Mouse (Mus musculus) midbrain, postnatal 0 days (tissue): ENCODE measurements at regions not wholly inside any gene's neighbourhood (a gene's known extent, or its start where the extent isn't known, plus 50 kb on each side); places are given as distances from the start of the nearest gene placed in this dataset.
A peak's percentile ranks its signal among the peaks of the same experiment; 100 is the strongest.

Experiments
- ATAC-seq: fragments of 200-750 bp; cut with Nextera tagmentation; 2 replicates; pipeline ENCODE4 v1.8.0; 2017; ENCODE audit warnings: moderate number of reproducible peaks, mild to moderate bottlenecking, moderate TSS enrichment, moderate library complexity; ENCODE audit not compliant: low FRiP score
- DNase-seq: peaks from one replicate; pipeline ENCODE4 v3.0.0-alpha.2; 2015; ENCODE audit warnings: low spot score
- H3K27ac ChIP-seq: fragments of 300-500 bp; sonication (generic); 2 replicates; pipeline ENCODE4 v1.5.1; 2014; ENCODE audit warnings: low read depth, mild to moderate bottlenecking, low read length, mixed read lengths
- H3K27me3 ChIP-seq: fragments of 300-500 bp; sonication (generic); 2 replicates; pipeline ENCODE4 v1.6.1; 2014; ENCODE audit warnings: low read length, control low read depth, mixed read lengths; ENCODE audit not compliant: insufficient read depth
- H3K36me3 ChIP-seq: fragments of 300-500 bp; sonication (generic); 2 replicates; pipeline ENCODE4 v1.6.1; 2014; ENCODE audit warnings: low read length, control low read depth, mixed read lengths; ENCODE audit not compliant: insufficient read depth
- H3K4me1 ChIP-seq: fragments of 300-500 bp; sonication (generic); 2 replicates; pipeline ENCODE4 v1.6.1; 2014; ENCODE audit warnings: mild to moderate bottlenecking, control low read depth, antibody characterized with exemption, low read length, mixed read lengths; ENCODE audit not compliant: insufficient read depth
- H3K4me2 ChIP-seq: fragments of 300-500 bp; sonication (generic); 2 replicates; pipeline ENCODE4 v1.6.1; 2014; ENCODE audit warnings: low read depth, mild to moderate bottlenecking, low read length, mixed read lengths; ENCODE audit not compliant: poor library complexity, severe bottlenecking
- H3K4me3 ChIP-seq: fragments of 300-500 bp; sonication (generic); 2 replicates; pipeline ENCODE4 v1.5.1; 2014; ENCODE audit warnings: low read depth, mild to moderate bottlenecking, low read length, moderate library complexity
- H3K9ac ChIP-seq: fragments of 300-500 bp; sonication (generic); replicated peaks from 2 replicates; pipeline ENCODE4 v1.6.1; 2014; ENCODE audit warnings: mild to moderate bottlenecking, low read length, moderate library complexity, mixed read lengths; ENCODE audit not compliant: poor library complexity, severe bottlenecking
- H3K9me3 ChIP-seq: fragments of 300-500 bp; sonication (generic); 2 replicates; pipeline ENCODE4 v1.6.1; 2016; ENCODE audit warnings: low read length, control low read depth
- CTCF ChIP-seq: IDR thresholded peaks from 2 replicates; pipeline ENCODE4 v1.5.1; 2016; ENCODE audit warnings: antibody characterized with exemption, mild to moderate bottlenecking
- WGBS: fragments of 180-500 bp; shearing (Covaris S2); extraction: QIAGEN DNeasy Blood & Tissue Kit; methylation state at CpG from one replicate; pipeline ENCODE4 v1.1.7; 2014; 5-methylcytosine and 5-hydroxymethylcytosine counted together

- Histone ChIP-seq H3K36me3 (no peaks in the 10 kb centered on the region), H3K9ac (no peak overlapping the region), H3K27me3 (no peaks in the 10 kb centered on the region), H3K4me1 (peaks cover 4% of the 10 kb centered on the region; the same call in 1 of the 2 replicates), H3K27ac (no peak overlapping the region), H3K4me2 (no peak overlapping the region), H3K9me3 (no peaks in the 10 kb centered on the region), H3K4me3 (no peak overlapping the region)
- WGBS = 91% methylated on average over 6 of the region's 6 CpGs
- TF ChIP-seq CTCF = no peak
- ATAC-seq (no peak), DNase-seq (peak; percentile 10)
Measured at GRCm38 (mm10) chr7:136588491-136588890, 305.9 kb upstream of the Mgmt start.

- Histone ChIP-seq H3K4me2 (no peak overlapping the region), H3K36me3 (no peaks in the 10 kb centered on the region), H3K4me3 (no peak overlapping the region), H3K9ac (no peak overlapping the region), H3K4me1 (no peaks in the 10 kb centered on the region), H3K27me3 (no peaks in the 10 kb centered on the region), H3K9me3 (no peaks in the 10 kb centered on the region), H3K27ac (no peak overlapping the region)
- TF ChIP-seq CTCF = peak; percentile 31
- DNase-seq (no peak), ATAC-seq (no peak)
Measured at GRCm38 (mm10) chr7:136590947-136591346, 303.5 kb upstream of the Mgmt start.

DNA sequence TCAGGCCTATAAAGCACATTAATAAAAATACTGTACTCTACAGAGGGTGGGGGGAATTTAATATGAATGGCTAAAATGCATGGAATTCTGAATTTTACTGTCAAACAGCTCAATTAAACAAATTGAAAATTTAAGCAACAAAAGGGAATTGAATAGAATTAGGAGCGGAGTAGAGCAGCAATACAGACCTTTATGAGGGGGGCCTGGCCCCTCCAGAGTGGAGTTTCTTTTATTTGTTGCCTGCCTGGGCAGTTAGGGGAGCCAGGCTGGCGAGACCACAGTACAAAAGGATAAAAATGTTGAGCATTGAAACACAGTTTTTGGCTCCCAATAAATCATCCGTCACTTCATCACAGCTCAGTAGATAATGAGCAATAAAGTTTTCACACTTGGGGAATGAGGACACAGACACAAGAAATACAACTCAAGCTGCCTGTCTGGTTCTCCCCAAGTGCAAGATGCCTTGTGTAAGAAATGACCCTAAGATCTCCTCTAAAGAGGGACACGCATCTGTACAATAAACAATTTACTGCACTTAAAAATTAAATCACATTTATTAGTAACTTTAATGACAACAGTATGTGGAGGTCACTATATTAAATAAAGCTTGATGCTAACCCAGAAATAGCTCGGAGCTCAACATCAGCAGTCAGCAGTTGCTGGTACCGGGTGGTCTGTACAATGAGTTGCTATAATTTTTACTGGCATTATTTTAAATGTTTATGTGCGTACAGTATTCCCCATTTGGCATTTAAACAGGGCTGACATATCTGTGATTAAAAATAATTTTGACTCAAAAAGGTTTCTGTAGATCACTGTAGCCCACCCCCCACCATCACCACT, 286.9 kb upstream of the Mgmt start:
- ATAC-seq (no peak), DNase-seq (no peak)
- WGBS = 87% methylated on average over 7 of the region's 7 CpGs
- H3K27me3 ChIP-seq = no peaks in the 10 kb centered on the region
- H3K27ac ChIP-seq = no peak overlapping the region
- H3K4me3 ChIP-seq = no peak overlapping the region
- no peaks in the 10 kb centered on the region for H3K36me3 ChIP-seq
- no peaks in the 10 kb centered on the region for H3K4me1 ChIP-seq
- H3K9me3 ChIP-seq = no peaks in the 10 kb centered on the region
- no peak overlapping the region for H3K9ac ChIP-seq
- H3K4me2 ChIP-seq = no peak overlapping the region
- TF ChIP-seq CTCF = no peak

- ATAC-seq (no peak), DNase-seq (no peak)
- no peaks in the 10 kb centered on the region for H3K4me1 ChIP-seq
- no peak for TF ChIP-seq CTCF
- no peaks in the 10 kb centered on the region for H3K36me3 ChIP-seq
- H3K4me2 ChIP-seq = no peak overlapping the region
- H3K9me3 ChIP-seq = no peaks in the 10 kb centered on the region
- no peak overlapping the region for H3K27ac ChIP-seq
- no peak overlapping the region for H3K9ac ChIP-seq
- WGBS = 54% methylated on average over 4 of the region's 4 CpGs
- H3K4me3 ChIP-seq = no peak overlapping the region
- no peaks in the 10 kb centered on the region for H3K27me3 ChIP-seq
Measured at GRCm38 (mm10) chr7:136613496-136613895, 280.9 kb upstream of the Mgmt start.

DNA sequence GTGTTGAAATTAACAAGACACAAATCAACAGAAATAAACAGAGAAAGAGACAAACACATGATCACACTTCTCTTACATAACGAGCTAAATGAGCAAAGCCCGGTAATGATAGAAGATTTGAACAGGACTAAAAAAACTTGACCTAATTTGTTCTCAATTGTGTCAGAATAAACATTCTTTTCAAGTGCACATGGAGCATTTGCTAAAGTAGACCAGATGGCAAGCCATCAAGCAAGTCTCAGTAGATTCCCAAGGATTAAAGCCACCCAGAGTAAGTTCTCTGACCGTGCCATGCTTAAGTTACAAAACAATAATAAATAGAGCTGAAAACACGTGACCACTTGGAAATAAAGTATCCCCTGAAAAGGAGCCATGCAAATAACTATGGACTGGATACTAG, 269.9 kb upstream of the Mgmt start:
- no peaks in the 10 kb centered on the region for H3K36me3 ChIP-seq
- no peak overlapping the region for H3K9ac ChIP-seq
- no peak for TF ChIP-seq CTCF
- WGBS = 56% methylated on average over 4 of the region's 4 CpGs
- DNase-seq (no peak), ATAC-seq (no peak)
- no peak overlapping the region for H3K4me3 ChIP-seq
- no peaks in the 10 kb centered on the region for H3K4me1 ChIP-seq
- H3K4me2 ChIP-seq = no peak overlapping the region
- no peak overlapping the region for H3K27ac ChIP-seq
- no peaks in the 10 kb centered on the region for H3K27me3 ChIP-seq
- H3K9me3 ChIP-seq = no peaks in the 10 kb centered on the region

DNA sequence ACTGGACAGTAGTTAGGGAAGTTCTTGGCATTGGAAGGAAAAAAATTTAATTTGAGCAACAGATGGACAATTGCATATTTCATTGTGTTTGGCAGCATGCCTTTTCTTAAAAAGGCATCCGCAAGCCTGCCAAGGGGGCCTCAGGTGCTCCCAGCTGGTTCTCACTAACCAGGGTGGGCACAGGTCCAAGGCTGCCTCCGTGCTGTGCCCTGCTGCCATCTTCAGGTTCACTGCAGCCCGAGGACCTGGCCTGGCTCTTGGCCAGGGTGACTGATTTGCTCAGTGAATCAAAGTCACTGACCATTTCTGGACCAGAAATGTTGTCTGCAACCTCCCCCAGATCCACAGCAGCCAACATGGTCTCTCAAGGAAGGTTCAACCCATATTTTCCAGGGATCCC, 263.3 kb upstream of the Mgmt start:
- no peak for TF ChIP-seq CTCF
- WGBS = 68% methylated on average over 3 of the region's 3 CpGs

More for the DNA sequence above, 263.3 kb upstream of the Mgmt start:
- no peaks in the 10 kb centered on the region for H3K9me3 ChIP-seq
- H3K27ac ChIP-seq = no peak overlapping the region
- no peak overlapping the region for H3K9ac ChIP-seq
- no peaks in the 10 kb centered on the region for H3K4me1 ChIP-seq
- ATAC-seq (no peak), DNase-seq (peak; percentile 82)
- no peak overlapping the region for H3K4me2 ChIP-seq
- no peaks in the 10 kb centered on the region for H3K36me3 ChIP-seq
- H3K4me3 ChIP-seq = no peak overlapping the region
- no peaks in the 10 kb centered on the region for H3K27me3 ChIP-seq
